Mouse (Mus musculus): ENCODE measurements around the gene Eno2. TPM values are rescaled to one million over a fixed set of nuclear protein-coding genes. Genes with fewer than 3 reads are reported as not detected.

Gene Eno2
- polyA plus RNA-seq, 1 experiment from 2014 or later: 4.3 TPM

- Histone ChIP-seq H3K9me3 (ENCODE audit: control insufficient read depth, low read length) (no peaks in the 10 kb centered on the region), H3K27me3 (ENCODE audit: control insufficient read depth, insufficient read depth, low read length) (no peaks in the 10 kb centered on the region), H3K4me3 (ENCODE audit: low read depth, low read length) (no peak overlapping the region), H3K27ac (replicated peaks) (no peak overlapping the region), H3K36me3 (ENCODE audit: control insufficient read depth, insufficient read depth, low read length) (no peaks in the 10 kb centered on the region), H3K4me1 (replicated peaks; ENCODE audit: control insufficient read depth, insufficient read depth) (no peaks in the 10 kb centered on the region), H3K4me2 (replicated peaks; ENCODE audit: low read depth) (no peak overlapping the region), H3K9ac (ENCODE audit: low read length) (no peak overlapping the region)
- DNase-seq (ENCODE audit: low spot score) (no peak), ATAC-seq (ENCODE audit: low FRiP score, low TSS enrichment) (no peak)
- WGBS: 83% methylated on average over 3 of the region's 3 CpGs
- no peak for TF ChIP-seq EP300 (optimal IDR thresholded peaks at IDR 0.05)
Measured at GRCm38 (mm10) chr6:124791911-124792310, 22.4 kb upstream of the Eno2 start.

DNA sequence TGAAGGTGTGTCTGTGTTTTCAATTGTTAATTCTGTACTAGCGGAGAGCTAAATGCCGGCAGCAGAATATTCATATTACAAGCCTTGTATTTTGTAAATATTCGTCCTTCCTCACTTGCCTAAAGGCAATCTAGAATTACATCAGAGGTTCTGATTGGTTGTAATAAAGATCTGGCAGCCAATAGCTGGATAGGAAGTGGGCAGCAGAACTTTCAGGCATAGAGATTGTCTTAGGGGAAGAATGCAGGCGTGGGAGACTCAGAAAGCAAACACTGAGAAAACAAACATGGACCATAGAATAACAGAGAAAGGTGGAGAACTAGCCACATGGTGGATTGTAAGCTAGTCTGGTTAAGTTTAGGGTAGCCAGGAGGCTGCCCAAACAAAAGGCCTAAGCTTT, 20.6 kb upstream of the Eno2 start:
- H3K4me3 ChIP-seq (ENCODE audit: low read depth, low read length): no peak overlapping the region
- H3K4me1 ChIP-seq (replicated peaks; ENCODE audit: control insufficient read depth, insufficient read depth): no peaks in the 10 kb centered on the region
- H3K27me3 ChIP-seq (ENCODE audit: control insufficient read depth, insufficient read depth, low read length): no peaks in the 10 kb centered on the region
- no peak overlapping the region for H3K4me2 ChIP-seq (replicated peaks; ENCODE audit: low read depth)
- TF ChIP-seq EP300 (optimal IDR thresholded peaks at IDR 0.05) (no peak), CTCF (IDR thresholded peaks at IDR 0.05; ENCODE audit: low read depth) (no peak)
- WGBS: 45% methylated on average over 4 of the region's 4 CpGs
- DNase-seq (ENCODE audit: low spot score) (no peak), ATAC-seq (ENCODE audit: low FRiP score, low TSS enrichment) (peak; percentile 58; the same call in 1 of the 2 replicates)
- H3K9ac ChIP-seq (ENCODE audit: low read length): no peak overlapping the region
- no peak overlapping the region for H3K27ac ChIP-seq (replicated peaks)
- H3K36me3 ChIP-seq (ENCODE audit: control insufficient read depth, insufficient read depth, low read length): no peaks in the 10 kb centered on the region
- no peaks in the 10 kb centered on the region for H3K9me3 ChIP-seq (ENCODE audit: control insufficient read depth, low read length)

- TF ChIP-seq EP300 (optimal IDR thresholded peaks at IDR 0.05) (no peak), CTCF (IDR thresholded peaks at IDR 0.05; ENCODE audit: low read depth) (no peak)
- no peak overlapping the region for H3K27ac ChIP-seq (replicated peaks)
- H3K27me3 ChIP-seq (ENCODE audit: control insufficient read depth, insufficient read depth, low read length): no peaks in the 10 kb centered on the region
- no peaks in the 10 kb centered on the region for H3K9me3 ChIP-seq (ENCODE audit: control insufficient read depth, low read length)
- WGBS: 82% methylated on average over 4 of the region's 4 CpGs
- H3K4me2 ChIP-seq (replicated peaks; ENCODE audit: low read depth): no peak overlapping the region
- ATAC-seq (ENCODE audit: low FRiP score, low TSS enrichment) (peak; percentile 49; the same call in 1 of the 2 replicates), DNase-seq (ENCODE audit: low spot score) (peak; percentile 15)
- H3K4me1 ChIP-seq (replicated peaks; ENCODE audit: control insufficient read depth, insufficient read depth): no peaks in the 10 kb centered on the region
- H3K9ac ChIP-seq (ENCODE audit: low read length): no peak overlapping the region
- H3K4me3 ChIP-seq (ENCODE audit: low read depth, low read length): no peak overlapping the region
- H3K36me3 ChIP-seq (ENCODE audit: control insufficient read depth, insufficient read depth, low read length): no peaks in the 10 kb centered on the region
Measured at GRCm38 (mm10) chr6:124789519-124789918, 20.0 kb upstream of the Eno2 start.

DNA sequence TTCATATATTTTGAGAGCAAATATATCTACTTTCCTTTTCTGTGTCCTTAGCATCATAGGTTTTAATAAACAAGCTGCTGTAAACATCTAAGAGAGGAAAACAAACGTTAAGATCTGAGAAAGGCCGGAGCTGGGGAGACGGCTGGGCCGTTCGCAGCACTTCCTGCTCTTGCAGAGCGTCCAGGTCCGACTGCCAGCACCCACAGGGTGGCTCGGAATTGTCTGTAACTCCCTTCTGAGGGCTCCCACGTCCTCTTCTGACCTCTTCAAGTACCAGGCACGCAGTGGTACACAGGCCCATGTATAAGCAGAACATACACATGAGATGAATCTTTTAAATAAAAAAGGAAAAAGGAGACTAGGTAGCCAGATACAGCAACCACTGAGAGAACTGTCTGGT, 18.2 kb upstream of the Eno2 start:
- ATAC-seq (ENCODE audit: low FRiP score, low TSS enrichment) (no peak), DNase-seq (ENCODE audit: low spot score) (no peak)
- Histone ChIP-seq H3K4me3 (ENCODE audit: low read depth, low read length) (no peak overlapping the region), H3K4me1 (replicated peaks; ENCODE audit: control insufficient read depth, insufficient read depth) (no peaks in the 10 kb centered on the region), H3K27ac (replicated peaks) (no peak overlapping the region), H3K36me3 (ENCODE audit: control insufficient read depth, insufficient read depth, low read length) (no peaks in the 10 kb centered on the region), H3K9ac (ENCODE audit: low read length) (no peak overlapping the region), H3K27me3 (ENCODE audit: control insufficient read depth, insufficient read depth, low read length) (no peaks in the 10 kb centered on the region), H3K9me3 (ENCODE audit: control insufficient read depth, low read length) (no peaks in the 10 kb centered on the region), H3K4me2 (replicated peaks; ENCODE audit: low read depth) (no peak overlapping the region)
- TF ChIP-seq CTCF (IDR thresholded peaks at IDR 0.05; ENCODE audit: low read depth) (no peak), EP300 (optimal IDR thresholded peaks at IDR 0.05) (no peak)
- WGBS: 74% methylated on average over 10 of the region's 10 CpGs

DNA sequence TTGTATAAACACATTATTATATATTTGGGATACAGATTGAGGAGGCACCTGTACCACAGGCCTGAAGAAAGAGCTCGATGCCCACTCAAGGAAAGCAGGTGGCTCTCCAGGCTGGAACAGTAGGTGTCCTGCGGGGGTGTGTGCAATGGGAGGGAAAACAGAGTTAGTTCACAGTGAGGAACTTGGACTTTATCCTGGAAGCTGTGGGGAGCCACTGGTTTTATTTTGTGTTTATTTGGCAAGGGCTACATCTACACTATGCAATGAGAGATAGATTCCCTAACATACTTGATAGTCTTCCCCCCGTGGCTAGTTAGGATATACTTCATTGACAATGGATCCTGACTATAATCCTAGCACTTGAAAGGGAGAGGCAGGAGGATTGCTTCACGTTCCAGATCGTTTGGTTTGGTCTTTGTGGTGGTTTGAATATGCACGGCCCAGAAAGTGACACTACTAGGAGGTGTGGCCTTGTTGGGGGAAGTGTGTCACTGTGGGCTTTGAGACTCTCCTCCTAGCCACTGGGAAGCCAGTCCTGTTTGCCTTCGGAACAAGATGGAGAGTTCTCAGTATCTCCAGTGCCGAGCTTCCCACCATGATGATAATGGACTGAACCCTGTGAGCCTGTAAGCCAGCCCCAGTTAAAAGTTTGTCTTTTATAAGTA, 17.4 kb upstream of the Eno2 start:
- Histone ChIP-seq H3K27ac (replicated peaks) (no peak overlapping the region), H3K4me1 (replicated peaks; ENCODE audit: control insufficient read depth, insufficient read depth) (no peaks in the 10 kb centered on the region), H3K36me3 (ENCODE audit: control insufficient read depth, insufficient read depth, low read length) (no peaks in the 10 kb centered on the region), H3K4me3 (ENCODE audit: low read depth, low read length) (no peak overlapping the region), H3K9me3 (ENCODE audit: control insufficient read depth, low read length) (no peaks in the 10 kb centered on the region), H3K27me3 (ENCODE audit: control insufficient read depth, insufficient read depth, low read length) (no peaks in the 10 kb centered on the region), H3K9ac (ENCODE audit: low read length) (no peak overlapping the region), H3K4me2 (replicated peaks; ENCODE audit: low read depth) (no peak overlapping the region)
- WGBS: 54% methylated on average over 8 of the region's 8 CpGs
- TF ChIP-seq CTCF (IDR thresholded peaks at IDR 0.05; ENCODE audit: low read depth) (no peak), EP300 (optimal IDR thresholded peaks at IDR 0.05) (no peak)
- DNase-seq (ENCODE audit: low spot score): no peak
- ATAC-seq (ENCODE audit: low FRiP score, low TSS enrichment): no peak

GRCm38 (mm10) chr6:124782436-124782835, 13.0 kb upstream of the Eno2 start:
- H3K9me3 ChIP-seq (ENCODE audit: control insufficient read depth, low read length): no peaks in the 10 kb centered on the region
- no peak overlapping the region; the same call in 1 of the 2 replicates for H3K9ac ChIP-seq (ENCODE audit: low read length)
- peak overlapping the region; percentile 33 for H3K4me2 ChIP-seq (replicated peaks; ENCODE audit: low read depth)
- H3K4me1 ChIP-seq (replicated peaks; ENCODE audit: control insufficient read depth, insufficient read depth): no peaks in the 10 kb centered on the region
- H3K27ac ChIP-seq (replicated peaks): no peak overlapping the region
- H3K27me3 ChIP-seq (ENCODE audit: control insufficient read depth, insufficient read depth, low read length): no peaks in the 10 kb centered on the region; the same call in 1 of the 2 replicates
- WGBS: 16% methylated on average over 6 of the region's 6 CpGs
- TF ChIP-seq EP300 (optimal IDR thresholded peaks at IDR 0.05) (no peak), CTCF (IDR thresholded peaks at IDR 0.05; ENCODE audit: low read depth) (no peak)
- peak; percentile 22; the same call in 1 of the 2 replicates for ATAC-seq (ENCODE audit: low FRiP score, low TSS enrichment)
- H3K36me3 ChIP-seq (ENCODE audit: control insufficient read depth, insufficient read depth, low read length): no peaks in the 10 kb centered on the region
- peak overlapping the region; percentile 8; the same call in 1 of the 2 replicates for H3K4me3 ChIP-seq (ENCODE audit: low read depth, low read length)
- DNase-seq (ENCODE audit: low spot score): no peak

All from stomach, postnatal 0 days (tissue).